Mouse (Mus musculus): Measurements from ENCODE around the gene Gdpd5. TPM values are rescaled to one million over a fixed set of nuclear protein-coding genes. Genes with fewer than 3 reads are reported as not detected.

Gdpd5 gene
- total RNA-seq, 4 experiments from 2014 or later, result 17.4 to 32.6 (median 21.4) TPM

GRCm38 (mm10) chr7:99404031-99404735 lies 23.0 kb downstream of the Gdpd5 start:
- no peak for DNase-seq (ENCODE audit: low spot score in 2 of 2)

- no peak for DNase-seq (ENCODE audit: low spot score in 2 of 2)
Measured at GRCm38 (mm10) chr7:99405386-99406155, 24.4 kb downstream of the Gdpd5 start.

GRCm38 (mm10) chr7:99407598-99407997 lies 26.4 kb downstream of the Gdpd5 start:
- DNase-seq (ENCODE audit: low spot score in 2 of 2), result no peak

GRCm38 (mm10) chr7:99409441-99410222 lies 28.4 kb downstream of the Gdpd5 start:
- DNase-seq (ENCODE audit: low spot score in 2 of 2), result no peak

GRCm38 (mm10) chr7:99410315-99410714 lies 29.1 kb downstream of the Gdpd5 start:
- DNase-seq (ENCODE audit: low spot score in 2 of 2), result no peak

- no peak for DNase-seq (ENCODE audit: low spot score in 2 of 2)
Measured at GRCm38 (mm10) chr7:99411047-99411779, 30.0 kb downstream of the Gdpd5 start.

- no peak for DNase-seq (ENCODE audit: low spot score in 2 of 2)
Measured at GRCm38 (mm10) chr7:99415045-99415444, 33.8 kb downstream of the Gdpd5 start.

- DNase-seq (ENCODE audit: low spot score in 2 of 2), result no peak
Measured at GRCm38 (mm10) chr7:99419311-99419710, 38.1 kb downstream of the Gdpd5 start.

GRCm38 (mm10) chr7:99421006-99421405 lies 39.8 kb downstream of the Gdpd5 start:
- DNase-seq (ENCODE audit: low spot score in 2 of 2), result no peak

- no peak for DNase-seq (ENCODE audit: low spot score in 2 of 2)
Measured at GRCm38 (mm10) chr7:99424538-99425155, 43.4 kb downstream of the Gdpd5 start.

- no peak for DNase-seq (ENCODE audit: low spot score in 2 of 2)
Measured at GRCm38 (mm10) chr7:99425706-99426105, 44.5 kb downstream of the Gdpd5 start.

- DNase-seq (ENCODE audit: low spot score in 2 of 2), result no peak
Measured at GRCm38 (mm10) chr7:99427031-99427430, 45.8 kb downstream of the Gdpd5 start.

- DNase-seq (ENCODE audit: low spot score in 2 of 2), result no peak
Measured at GRCm38 (mm10) chr7:99427987-99428386, 46.8 kb downstream of the Gdpd5 start.

GRCm38 (mm10) chr7:99428836-99429235 lies 47.6 kb downstream of the Gdpd5 start:
- no peak for DNase-seq (ENCODE audit: low spot score in 2 of 2)

GRCm38 (mm10) chr7:99429786-99430185 lies 48.6 kb downstream of the Gdpd5 start:
- no peak for DNase-seq (ENCODE audit: low spot score in 2 of 2)

GRCm38 (mm10) chr7:99430246-99430645 lies 49.0 kb downstream of the Gdpd5 start:
- no peak for DNase-seq (ENCODE audit: low spot score in 2 of 2)

- peak in 1 of 2 experiments; percentile 59 for DNase-seq (ENCODE audit: low spot score in 2 of 2)
Measured at GRCm38 (mm10) chr7:99432248-99432647, 51.0 kb downstream of the Gdpd5 start.

- no peak for DNase-seq (ENCODE audit: low spot score in 2 of 2)
Measured at GRCm38 (mm10) chr7:99432863-99433262, 51.6 kb downstream of the Gdpd5 start.

GRCm38 (mm10) chr7:99434672-99435250 lies 53.5 kb downstream of the Gdpd5 start:
- no peak for DNase-seq (ENCODE audit: low spot score in 2 of 2)

GRCm38 (mm10) chr7:99436530-99436929 lies 55.3 kb downstream of the Gdpd5 start:
- DNase-seq (ENCODE audit: low spot score in 2 of 2), result no peak
